Mouse (Mus musculus) midbrain, embryonic 12.5 days (tissue): ENCODE data around the gene Nab2. TPM values are rescaled to one million over a fixed set of nuclear protein-coding genes. Genes with fewer than 3 reads are reported as not detected.

Experiments used
- ATAC-seq: fragments of 200-750 bp; cut with Nextera tagmentation; 2 replicates; pipeline ENCODE4 v1.8.0; 2017; ENCODE audit warnings: low read depth, moderate TSS enrichment, moderate library complexity; ENCODE audit not compliant: low FRiP score
- H3K27ac ChIP-seq: fragments of 300-500 bp; sonication (generic); replicated peaks from 2 replicates; pipeline ENCODE4 v1.5.1; 2016; ENCODE audit warnings: mild to moderate bottlenecking
- H3K27me3 ChIP-seq: fragments of 300-500 bp; sonication (generic); 2 replicates; pipeline ENCODE4 v1.6.1; 2016; ENCODE audit warnings: mild to moderate bottlenecking
- H3K36me3 ChIP-seq: fragments of 300-500 bp; sonication (generic); 2 replicates; pipeline ENCODE4 v1.6.1; 2016
- H3K4me1 ChIP-seq: fragments of 300-500 bp; sonication (generic); 2 replicates; pipeline ENCODE4 v1.6.1; 2016
- H3K4me2 ChIP-seq: fragments of 300-500 bp; sonication (generic); replicated peaks from 2 replicates; pipeline ENCODE4 v1.6.1; 2016; ENCODE audit warnings: mild to moderate bottlenecking, moderate library complexity
- H3K4me3 ChIP-seq: fragments of 300-500 bp; sonication (generic); 2 replicates; pipeline ENCODE4 v1.5.1; 2016; ENCODE audit warnings: mild to moderate bottlenecking
- H3K9ac ChIP-seq: fragments of 300-500 bp; sonication (generic); replicated peaks from 2 replicates; pipeline ENCODE4 v1.6.1; 2016; ENCODE audit warnings: mild to moderate bottlenecking, moderate library complexity
- H3K9me3 ChIP-seq: fragments of 300-500 bp; sonication (generic); 2 replicates; pipeline ENCODE4 v1.6.1; 2016; ENCODE audit warnings: mild to moderate bottlenecking
- WGBS: fragments of 180-500 bp; shearing (Covaris S2); methylation state at CpG from one replicate; pipeline ENCODE4 v1.1.7; 2016; 5-methylcytosine and 5-hydroxymethylcytosine counted together
- polyA plus RNA-seq: library from polyadenylated mRNA; unstranded; fragments of >200 nt; fragmentation: Nextera tagmentation; extraction: Ambion mirVana; gene quantifications from 2 replicates; pipeline ENCODE4 v1.2.1, GENCODE M21; 2016

The Nab2 gene
- polyA plus RNA-seq, 1 experiment from 2014 or later, result 4.5 TPM

DNA sequence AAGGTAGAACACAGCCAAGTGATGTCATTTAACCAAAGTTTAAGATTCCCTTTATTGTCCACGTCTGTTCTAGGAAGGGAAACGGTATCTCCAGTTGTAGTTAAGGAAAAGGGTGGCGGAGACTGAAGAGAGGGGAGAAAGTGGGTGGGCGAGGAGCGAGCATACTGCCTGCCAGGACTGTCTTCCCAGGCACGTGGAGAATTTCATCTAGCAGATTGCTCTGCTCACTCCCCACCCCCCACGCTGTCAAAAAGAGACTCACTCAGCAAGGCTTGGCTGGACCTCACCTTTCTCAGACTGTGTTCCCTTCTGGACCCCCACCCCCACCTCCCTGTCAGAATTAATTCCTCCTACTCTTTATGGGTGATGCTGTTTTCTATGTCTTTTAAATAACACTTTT, 802 bp upstream of the Nab2 start:
- no peak for ATAC-seq
- Histone ChIP-seq H3K36me3 (no peaks in the 10 kb centered on the region), H3K4me3 (no peak overlapping the region), H3K27me3 (peaks cover 61% of the 10 kb centered on the region), H3K9me3 (no peaks in the 10 kb centered on the region), H3K27ac (no peak overlapping the region), H3K9ac (peak overlapping the region; percentile 20; the same call in 1 of the 2 replicates), H3K4me2 (no peak overlapping the region), H3K4me1 (peaks cover 40% of the 10 kb centered on the region)
- WGBS, result 38% methylated on average over 7 of the region's 7 CpGs

DNA sequence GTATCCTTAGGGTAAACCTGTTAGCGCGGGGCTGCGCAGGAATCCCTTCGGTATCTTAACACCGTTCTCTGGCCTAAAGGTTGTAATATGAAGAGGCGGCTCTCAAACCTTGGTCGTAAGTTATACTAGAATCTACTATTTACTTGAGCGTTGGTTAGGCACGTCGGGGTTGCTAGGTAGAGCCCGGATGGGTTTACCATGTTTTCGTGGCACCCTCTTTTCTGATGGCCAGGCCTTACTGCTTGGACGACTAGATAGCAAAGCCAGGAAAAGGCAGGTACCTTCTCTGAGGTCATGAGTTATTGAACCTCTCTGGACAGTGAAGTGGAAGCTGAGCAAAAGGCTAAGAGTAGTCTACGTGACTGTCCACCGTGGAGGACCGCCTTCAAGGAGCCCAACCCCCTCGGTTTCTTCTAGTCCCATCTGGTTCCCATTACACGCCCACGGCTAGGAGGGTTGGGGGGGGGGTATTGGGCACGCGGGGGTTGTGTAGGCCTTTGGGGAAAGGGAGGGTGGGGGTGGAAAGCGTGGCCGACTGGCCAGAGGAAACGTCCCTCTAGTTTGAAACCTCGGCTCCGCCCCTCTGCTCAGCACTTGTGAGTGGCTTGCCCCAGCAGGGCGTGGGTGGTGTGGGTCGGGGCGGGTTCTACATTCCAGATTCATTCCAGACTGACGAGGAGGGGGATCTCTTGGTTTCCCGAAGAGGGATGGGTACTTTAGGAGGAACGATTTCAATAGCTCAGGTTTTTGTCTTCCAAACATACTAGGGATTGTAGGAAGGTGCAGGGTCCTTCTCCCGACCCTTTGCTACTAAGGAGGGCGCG, 887 bp downstream of the Nab2 start:
- 2% methylated on average over 35 of the region's 35 CpGs for WGBS
- peak overlapping the region; percentile 42; the same call in 1 of the 2 replicates for H3K27ac ChIP-seq
- peaks cover 78% of the 10 kb centered on the region for H3K27me3 ChIP-seq
- peak overlapping the region; percentile 52 for H3K4me3 ChIP-seq
- peak overlapping the region; percentile 77 for H3K4me2 ChIP-seq
- H3K4me1 ChIP-seq, result peaks cover 51% of the 10 kb centered on the region
- H3K36me3 ChIP-seq, result no peaks in the 10 kb centered on the region
- H3K9me3 ChIP-seq, result no peaks in the 10 kb centered on the region
- ATAC-seq, result 0 out of 2 replicates have a peak, but pooled peaks have one; percentile 8
- peak overlapping the region; percentile 65 for H3K9ac ChIP-seq

DNA sequence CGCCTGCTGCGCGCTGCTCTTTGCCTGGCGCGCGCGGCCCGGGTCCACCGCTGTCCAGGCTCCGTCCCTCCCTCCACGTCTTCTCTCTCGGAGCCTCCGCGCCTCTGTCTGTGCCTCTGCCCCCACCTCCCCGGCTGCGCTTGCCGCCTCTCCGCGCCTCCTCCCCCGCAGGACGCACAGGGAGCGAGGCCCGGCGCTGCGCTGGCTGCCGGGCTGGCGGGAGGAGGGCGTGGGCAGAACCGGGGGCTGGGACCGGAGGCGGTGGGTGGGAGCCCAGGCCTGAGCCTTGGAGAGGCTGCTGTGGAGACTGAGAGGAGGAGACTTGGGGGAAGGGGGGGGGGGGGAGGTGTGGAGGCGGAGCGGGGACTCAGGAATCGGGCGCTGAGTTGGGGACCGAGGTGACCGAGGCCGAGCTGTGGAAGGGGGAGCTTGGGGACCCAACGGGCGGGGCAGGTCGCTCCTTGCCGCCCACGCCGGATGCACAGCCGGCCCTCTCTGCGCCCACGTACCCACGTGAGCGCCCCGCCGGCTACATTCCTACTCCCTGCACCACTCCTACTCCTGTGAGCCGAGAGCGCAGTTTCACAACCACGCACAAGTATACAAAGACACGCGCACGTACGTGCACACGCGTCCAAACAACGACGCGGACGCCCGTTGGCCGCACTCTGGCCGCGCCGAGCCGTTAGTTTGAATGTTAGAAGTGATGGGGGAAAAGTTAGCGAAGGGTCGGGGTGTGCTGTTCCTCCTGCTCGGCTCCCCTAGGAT, 1.7 kb downstream of the Nab2 start, which contains the start of gene Nemp1:
Nemp1 (plus strand) TSS at position 401 of the 768 bp plus-strand sequence.
- H3K36me3 ChIP-seq, result no peaks in the 10 kb centered on the region
- H3K4me1 ChIP-seq, result peaks cover 57% of the 10 kb centered on the region
- peak within 1 kb of the TSS; percentile 77 for H3K4me2 ChIP-seq
- under 1% methylated on average over 63 of the region's 73 CpGs for WGBS
- no peaks in the 10 kb centered on the region for H3K9me3 ChIP-seq
- H3K27ac ChIP-seq, result 0 out of 2 replicates have a peak within 1 kb of the TSS, but pooled peaks have one; percentile 42
- peak within 1 kb of the TSS; percentile 52 for H3K4me3 ChIP-seq
- ATAC-seq, result peak; percentile 52
- peak within 1 kb of the TSS; percentile 65 for H3K9ac ChIP-seq
- peaks cover 86% of the 10 kb centered on the region for H3K27me3 ChIP-seq

DNA sequence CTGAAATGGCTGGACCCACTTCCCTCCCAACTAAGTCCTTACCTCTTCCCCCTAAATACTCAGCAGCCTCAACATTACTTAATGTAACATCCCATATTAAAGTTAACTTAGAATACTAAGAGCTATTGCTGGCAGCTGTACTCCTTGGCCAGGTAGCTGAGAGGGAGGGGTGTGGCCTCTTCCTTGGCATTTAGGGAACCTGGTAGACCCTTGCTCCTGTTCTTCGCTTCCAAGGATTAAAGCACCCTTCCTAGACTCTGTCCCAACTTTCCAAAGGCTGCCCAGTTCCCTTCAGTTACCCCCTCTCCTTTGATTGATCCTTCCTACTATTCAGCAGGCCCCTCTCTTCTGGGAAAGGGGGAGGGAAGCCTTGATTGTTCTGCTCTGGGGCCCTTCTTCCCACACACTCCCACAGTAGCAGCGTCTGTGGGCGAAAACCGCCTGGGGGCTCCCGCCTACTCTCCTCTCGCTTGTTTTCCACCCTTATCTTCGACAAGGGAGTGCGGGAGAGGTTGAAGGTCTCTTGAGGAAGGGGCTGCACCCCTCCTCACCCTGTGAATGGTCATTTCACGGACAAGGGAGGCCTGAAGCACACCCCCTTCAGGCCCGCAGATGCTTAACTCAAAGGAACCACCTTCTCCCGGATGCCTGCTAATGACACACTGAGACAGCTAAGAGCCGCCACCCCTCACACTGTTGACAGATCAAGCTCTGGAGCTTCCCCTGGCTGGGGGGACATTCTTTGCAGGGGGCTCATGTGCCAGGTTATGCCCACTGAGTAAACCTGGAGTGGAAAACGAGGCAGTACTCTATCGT, 2.8 kb downstream of the Nab2 start:
- Histone ChIP-seq H3K9me3 (no peaks in the 10 kb centered on the region), H3K4me1 (peaks cover 62% of the 10 kb centered on the region), H3K4me2 (peak overlapping the region; percentile 77), H3K4me3 (peak overlapping the region; percentile 52), H3K27ac (no peak overlapping the region), H3K9ac (peak overlapping the region; percentile 65), H3K27me3 (peaks cover 97% of the 10 kb centered on the region), H3K36me3 (no peaks in the 10 kb centered on the region)
- 0 out of 2 replicates have a peak, but pooled peaks have one; percentile 4 for ATAC-seq
- 2% methylated on average over 14 of the region's 14 CpGs for WGBS

DNA sequence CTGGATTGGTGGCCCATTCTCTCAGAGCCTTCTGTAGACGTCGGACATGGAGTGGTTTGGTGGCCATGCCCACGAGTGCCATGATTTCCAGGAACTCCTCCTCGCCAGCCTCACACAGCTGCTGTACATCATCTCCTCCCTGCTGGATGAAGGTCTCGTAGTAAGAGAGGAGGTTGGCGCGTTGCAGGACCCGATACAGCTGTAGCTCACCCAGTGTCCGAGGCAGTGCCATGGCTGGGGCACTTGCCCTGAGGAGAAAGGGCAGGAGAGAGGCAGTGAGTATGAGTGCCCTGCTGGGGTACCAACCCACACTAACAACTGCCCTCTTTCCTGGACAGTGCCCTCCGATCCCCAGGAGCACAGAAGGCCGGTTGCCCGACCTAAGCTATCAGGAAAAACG, 3.5 kb downstream of the Nab2 start:
- Histone ChIP-seq H3K9me3 (no peaks in the 10 kb centered on the region), H3K4me1 (peaks cover 62% of the 10 kb centered on the region), H3K27me3 (peaks cover 98% of the 10 kb centered on the region), H3K36me3 (no peaks in the 10 kb centered on the region), H3K4me3 (0 out of 2 replicates have a peak overlapping the region, but pooled peaks have one; percentile 3), H3K9ac (no peak overlapping the region), H3K4me2 (no peak overlapping the region), H3K27ac (no peak overlapping the region)
- 11% methylated on average over 13 of the region's 13 CpGs for WGBS
- ATAC-seq, result no peak

DNA sequence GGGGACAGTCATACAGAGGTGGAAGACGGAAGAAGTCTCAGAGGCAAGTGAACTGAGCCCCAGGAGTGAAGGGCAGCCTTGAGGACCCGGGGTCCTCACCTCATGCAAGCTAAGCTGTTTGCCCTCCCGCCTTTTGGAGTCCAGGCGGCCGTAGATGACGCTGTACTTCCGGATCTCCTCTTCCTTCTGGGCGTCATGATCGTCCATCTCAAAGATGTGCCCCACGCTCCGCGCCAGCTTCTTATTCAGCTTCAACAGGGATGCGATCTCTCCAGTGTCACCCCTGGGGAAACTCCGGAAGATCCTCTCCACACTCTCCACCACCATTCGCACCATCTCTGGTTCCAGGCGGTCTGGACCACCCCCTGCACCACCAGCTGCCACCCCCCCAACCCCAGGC, 4.2 kb downstream of the Nab2 start:
- H3K27me3 ChIP-seq, result peaks cover 98% of the 10 kb centered on the region
- ATAC-seq, result no peak
- no peak overlapping the region for H3K27ac ChIP-seq
- 0 out of 2 replicates have a peak overlapping the region, but pooled peaks have one; percentile 9 for H3K4me3 ChIP-seq
- no peak overlapping the region for H3K4me2 ChIP-seq
- H3K9ac ChIP-seq, result no peak overlapping the region
- 11% methylated on average over 16 of the region's 16 CpGs for WGBS
- peaks cover 61% of the 10 kb centered on the region for H3K4me1 ChIP-seq
- no peaks in the 10 kb centered on the region for H3K36me3 ChIP-seq
- H3K9me3 ChIP-seq, result no peaks in the 10 kb centered on the region

DNA sequence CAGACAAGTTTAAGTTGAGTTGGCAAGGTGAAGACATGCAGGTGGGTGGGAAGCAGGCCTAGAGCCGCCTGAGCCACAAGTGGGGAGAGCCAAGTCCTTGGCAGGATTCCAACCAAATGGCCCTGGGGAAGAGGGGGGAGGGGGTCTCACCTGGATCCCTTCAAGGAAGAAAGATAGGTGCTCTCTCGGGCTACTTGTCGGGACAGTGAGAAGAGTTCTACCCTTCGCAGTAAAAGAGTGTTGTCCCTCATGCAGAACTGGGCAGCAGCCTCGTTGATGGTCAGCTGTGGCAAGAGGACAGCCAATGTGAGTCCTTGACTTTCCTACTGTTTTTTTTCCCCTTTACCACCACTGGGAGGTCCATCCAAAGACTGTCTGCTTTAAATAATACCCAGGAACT, 4.8 kb downstream of the Nab2 start:
- Histone ChIP-seq H3K9ac (no peak overlapping the region), H3K4me1 (peaks cover 57% of the 10 kb centered on the region), H3K27me3 (peaks cover 95% of the 10 kb centered on the region), H3K9me3 (no peaks in the 10 kb centered on the region), H3K36me3 (no peaks in the 10 kb centered on the region), H3K4me3 (no peak overlapping the region), H3K4me2 (no peak overlapping the region), H3K27ac (no peak overlapping the region)
- 17% methylated on average over 5 of the region's 5 CpGs for WGBS
- ATAC-seq, result no peak

DNA sequence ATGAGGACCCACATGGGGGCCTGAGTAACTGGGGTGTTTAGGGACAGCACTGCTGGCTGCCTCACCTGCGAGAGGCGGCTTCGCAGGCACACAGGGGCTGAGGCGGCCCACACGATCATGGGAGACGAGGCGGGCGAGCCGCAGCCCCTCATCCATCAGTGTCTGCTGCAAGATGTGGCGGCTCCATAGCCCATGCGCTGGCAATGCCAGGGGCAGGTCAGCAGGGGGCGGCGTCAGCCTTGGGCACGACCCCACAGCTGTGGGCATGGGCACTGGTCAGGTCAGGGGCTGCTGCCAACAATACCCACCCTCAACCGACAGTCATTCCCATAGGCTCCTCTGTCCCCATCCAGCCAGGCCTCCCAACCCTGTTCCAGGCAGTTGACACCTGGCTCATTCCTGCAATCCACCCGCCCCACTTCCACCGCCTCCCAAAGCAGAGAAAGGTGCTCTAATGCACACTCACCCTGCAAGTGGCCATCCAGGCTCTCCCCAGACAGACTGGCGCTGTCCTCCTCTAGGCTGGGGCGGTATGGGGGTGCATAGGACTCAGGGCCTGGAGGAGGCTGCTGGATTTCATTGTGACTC, 5.6 kb downstream of the Nab2 start:
- Histone ChIP-seq H3K27ac (no peak overlapping the region), H3K4me1 (peaks cover 49% of the 10 kb centered on the region)
- peak; percentile 7; the same call in 1 of the 2 replicates for ATAC-seq

DNA sequence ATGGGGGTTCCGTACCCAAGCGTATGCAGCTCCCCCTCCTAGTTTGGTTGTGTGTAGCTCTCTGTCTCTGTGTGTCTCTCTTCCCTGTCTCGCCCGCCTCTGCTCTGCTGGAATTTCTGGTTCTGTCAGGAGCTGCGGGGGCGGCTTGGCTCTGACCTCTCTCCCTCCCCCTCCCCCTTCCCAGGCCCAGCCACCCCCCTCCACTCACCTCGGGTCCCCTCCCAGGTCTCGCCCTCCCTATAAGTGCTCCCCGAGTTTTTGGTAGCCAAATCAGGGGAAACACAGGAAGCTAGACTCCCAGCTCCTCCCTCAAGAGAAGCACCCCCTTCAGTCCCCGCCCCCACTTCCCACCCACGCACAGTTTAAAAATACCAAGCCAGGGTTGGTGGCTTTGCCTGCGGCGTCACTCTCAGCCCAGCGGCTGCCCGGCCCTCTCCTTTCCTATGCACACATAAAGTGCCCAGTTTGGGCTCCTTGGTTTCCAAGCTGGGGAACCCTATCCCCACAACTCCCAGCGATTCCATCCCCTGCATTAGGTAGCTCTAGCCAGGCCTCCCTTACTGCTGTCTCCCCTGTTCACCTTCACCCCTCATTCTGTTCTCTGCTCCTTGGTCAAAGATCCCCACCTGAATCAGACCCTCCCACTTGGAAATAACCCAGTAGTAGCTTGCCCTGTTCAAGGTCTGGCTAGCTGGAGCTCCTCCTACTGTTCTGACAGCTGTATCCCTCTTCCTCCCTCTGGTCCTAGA, 6.3 kb downstream of the Nab2 start:
- peaks cover 43% of the 10 kb centered on the region for H3K4me1 ChIP-seq
- 6% methylated on average over 16 of the region's 16 CpGs for WGBS
- peak overlapping the region; percentile 31 for H3K4me2 ChIP-seq
- no peak overlapping the region for H3K27ac ChIP-seq
- H3K27me3 ChIP-seq, result peaks cover 90% of the 10 kb centered on the region
- H3K9ac ChIP-seq, result no peak overlapping the region; the same call in 1 of the 2 replicates
- H3K9me3 ChIP-seq, result no peaks in the 10 kb centered on the region
- H3K36me3 ChIP-seq, result no peaks in the 10 kb centered on the region
- peak overlapping the region; percentile 14 for H3K4me3 ChIP-seq
- ATAC-seq, result 0 out of 2 replicates have a peak, but pooled peaks have one; percentile 1

More for the DNA sequence above, 5.6 kb downstream of the Nab2 start:
- H3K4me2 ChIP-seq, result peak overlapping the region; percentile 31
- WGBS, result 12% methylated on average over 19 of the region's 19 CpGs
- no peaks in the 10 kb centered on the region for H3K36me3 ChIP-seq
- H3K9me3 ChIP-seq, result no peaks in the 10 kb centered on the region
- H3K9ac ChIP-seq, result no peak overlapping the region
- H3K4me3 ChIP-seq, result peak overlapping the region; percentile 14; the same call in 1 of the 2 replicates
- H3K27me3 ChIP-seq, result peaks cover 96% of the 10 kb centered on the region

DNA sequence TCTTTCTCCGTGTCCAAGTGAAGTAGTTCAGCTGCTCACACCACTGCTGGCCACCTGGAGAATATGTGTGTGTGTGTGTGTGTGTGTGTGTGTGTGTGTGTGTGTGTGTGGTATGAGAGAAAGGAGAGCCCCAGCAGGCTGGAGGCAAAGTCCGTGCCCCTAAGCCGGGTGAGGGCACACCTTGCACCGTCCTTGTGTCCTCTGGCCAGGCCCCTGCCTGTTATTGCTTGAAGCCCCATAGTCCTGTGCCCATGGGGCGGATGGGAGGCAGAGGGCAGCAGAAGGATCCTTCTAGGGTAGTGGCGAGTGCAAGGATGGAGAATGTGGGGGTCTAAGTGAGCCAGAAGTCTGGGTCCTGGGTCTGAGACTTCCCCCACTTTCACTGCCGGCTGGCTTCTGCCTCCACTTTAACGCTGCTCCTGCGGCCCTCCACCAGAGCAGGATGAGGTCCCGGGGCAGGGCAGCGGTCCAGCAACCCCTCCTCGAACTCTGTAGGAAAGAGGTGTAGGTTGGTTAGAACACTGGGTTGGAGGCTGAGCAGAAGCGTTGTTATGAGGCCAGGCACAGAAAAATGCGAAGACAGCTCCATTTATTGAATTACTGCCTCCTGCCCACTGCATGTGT, 7.0 kb downstream of the Nab2 start:
- Histone ChIP-seq H3K4me2 (peak overlapping the region; percentile 31; the same call in 1 of the 2 replicates), H3K36me3 (no peaks in the 10 kb centered on the region), H3K27me3 (peaks cover 83% of the 10 kb centered on the region), H3K9ac (no peak overlapping the region; the same call in 1 of the 2 replicates), H3K9me3 (no peaks in the 10 kb centered on the region), H3K4me3 (peak overlapping the region; percentile 12; the same call in 1 of the 2 replicates), H3K27ac (no peak overlapping the region), H3K4me1 (peaks cover 40% of the 10 kb centered on the region)
- ATAC-seq, result no peak
- 9% methylated on average over 14 of the region's 14 CpGs for WGBS
